Mouse (Mus musculus): ENCODE results near the gene Lig4.

Lig4 gene

GRCm38 (mm10) chr8:9929746-9930445, 47.6 kb downstream of the Lig4 start:
- no peak for DNase-seq (ENCODE audit: low spot score)

All from embryo, embryonic 10 days (tissue).